Mouse (Mus musculus): ENCODE results near the gene Sult2b1.

- TF ChIP-seq CTCF (IDR thresholded peaks at IDR 0.05; ENCODE audit: low read depth) (no peak), EP300 (IDR thresholded peaks at IDR 0.05; ENCODE audit: low read depth) (no peak)
These were observed 80.4 kb downstream of the Sult2b1 start for GRCm38 (mm10) chr7:45704046-45704559.

Data from heart, postnatal 0 days (tissue).